ENCODE assay signal across 29 mouse cellular contexts in genomic region chr15:25602306-25602705, GRCm38 (mm10).
"Had no signal": no experiment of that assay in that cellular context is flagged by ENCODE, and none has a peak within 500 bp of the region (broad histone marks: within the 10 kb centered on the region; RNA-seq: fewer than 3 reads in every experiment).

No protein-coding gene starts in this region.

- H3K27me3 ChIP-seq: heart, embryonic 12.5 days; heart, embryonic 15.5 days; hindbrain, embryonic 12.5 days; hindbrain, embryonic 13.5 days; hindbrain, embryonic 15.5 days; intestine, embryonic 15.5 days; kidney, embryonic 15.5 days had no signal

- DNase-seq: heart, postnatal 10 days; heart, postnatal 14 days; heart, postnatal 36 days; heart, postnatal 4 days; kidney, adult 11 months; kidney, adult 18-20 months; kidney, adult 8-10 months; kidney, adult 9 months; kidney, postnatal 10 days; kidney, postnatal 14 days; kidney, postnatal 25 days; kidney, postnatal 36 days; kidney, postnatal 4 days; layer of hippocampus, adult 9-11 months; layer of hippocampus, postnatal 36 days had no signal

- H3K27ac ChIP-seq: heart, embryonic 13.5 days; heart, embryonic 15.5 days; hindbrain, embryonic 10.5 days; hindbrain, embryonic 12.5 days; hindbrain, embryonic 13.5 days; hindbrain, embryonic 14.5 days; hindbrain, embryonic 15.5 days; hindbrain, postnatal 0 days; intestine, embryonic 15.5 days; kidney, embryonic 15.5 days; kidney, postnatal 0 days; layer of hippocampus, adult 2 months; left cerebral cortex, adult 2 months had no signal

- H3K4me1 ChIP-seq: heart, embryonic 15.5 days; hindbrain, embryonic 13.5 days; hindbrain, embryonic 15.5 days had no signal

- H3K4me3 ChIP-seq: heart, embryonic 12.5 days; heart, embryonic 13.5 days; heart, embryonic 15.5 days; hindbrain, embryonic 10.5 days; hindbrain, embryonic 12.5 days; hindbrain, embryonic 13.5 days; hindbrain, embryonic 15.5 days; intestine, embryonic 15.5 days; kidney, embryonic 15.5 days; layer of hippocampus, adult 2 months; left cerebral cortex, adult 2 months had no signal

- H3K36me3 ChIP-seq: heart, embryonic 12.5 days; heart, embryonic 13.5 days; heart, embryonic 15.5 days; hindbrain, embryonic 10.5 days; hindbrain, embryonic 12.5 days; hindbrain, embryonic 13.5 days; hindbrain, embryonic 15.5 days; intestine, embryonic 15.5 days; kidney, embryonic 15.5 days had no signal
